ENCODE assay signal across 24 mouse cellular contexts in the genomic region with DNA sequence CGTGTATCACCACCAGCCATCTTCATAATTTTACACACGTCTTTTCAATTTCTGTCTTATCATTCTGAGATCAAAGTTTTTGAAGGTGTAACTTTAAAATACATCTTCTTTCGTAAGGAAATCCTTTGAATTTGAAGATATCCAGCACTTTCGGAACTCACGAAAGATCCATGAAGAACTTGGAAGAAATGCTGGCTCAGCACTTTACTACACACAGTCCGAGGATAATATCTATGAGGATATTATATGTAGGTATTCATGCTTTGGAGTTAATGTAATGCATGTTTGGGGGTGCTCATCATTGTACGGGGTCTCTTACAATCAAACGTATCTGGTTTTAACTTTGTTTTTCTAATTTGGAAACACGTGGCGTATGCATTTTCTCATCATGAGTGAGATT. TPM values are rescaled to one million over a fixed set of nuclear protein-coding genes. Genes with fewer than 3 reads are reported as not detected.
"Had no signal": no experiment of that assay in that cellular context is flagged by ENCODE, and none has a peak within 500 bp of the region (broad histone marks: within the 10 kb centered on the region; RNA-seq: fewer than 3 reads in every experiment).

No protein-coding gene starts in this region.

- H3K27me3 ChIP-seq: limb, embryonic 13.5 days; midbrain, embryonic 12.5 days; midbrain, embryonic 15.5 days had no signal

- H3K27ac ChIP-seq: kidney, postnatal 0 days; layer of hippocampus, adult 2 months; limb, embryonic 10.5 days; limb, embryonic 13.5 days; macrophage; midbrain, embryonic 12.5 days; midbrain, embryonic 15.5 days; neural tube, embryonic 13.5 days; stomach, postnatal 0 days had no signal

- H3K4me2 ChIP-seq: limb, embryonic 13.5 days; lung, embryonic 14.5 days; midbrain, embryonic 12.5 days; midbrain, embryonic 15.5 days; neural tube, embryonic 13.5 days had no signal

- H3K9me3 ChIP-seq: limb, embryonic 10.5 days; limb, embryonic 13.5 days; midbrain, embryonic 12.5 days; midbrain, embryonic 15.5 days; neural tube, embryonic 13.5 days had no signal

- H3K9ac ChIP-seq: limb, embryonic 13.5 days; lung, embryonic 14.5 days; midbrain, embryonic 12.5 days; midbrain, embryonic 15.5 days; neural tube, embryonic 13.5 days had no signal

- H3K4me3 ChIP-seq: layer of hippocampus, adult 2 months; limb, embryonic 10.5 days; limb, embryonic 13.5 days; midbrain, embryonic 12.5 days; midbrain, embryonic 15.5 days; neural tube, embryonic 13.5 days had no signal

- H3K36me3 ChIP-seq: limb, embryonic 10.5 days; midbrain, embryonic 12.5 days; midbrain, embryonic 15.5 days; neural tube, embryonic 13.5 days had no signal

- DNase-seq: kidney, adult 2 months; kidney, postnatal 25 days; layer of hippocampus, adult 9-11 months; lung, embryonic 14.5 days; thymus, adult 2 months; thymus, postnatal 14 days; thymus, postnatal 4 days had no signal

- ATAC-seq: lung, postnatal 0 days; midbrain, embryonic 15.5 days had no signal

RNA-seq across cellular contexts. Expression of gene Ampd1, which starts 59.3 kb away (rescaled TPM):
- total RNA-seq: layer of hippocampus, adult 2 months; layer of hippocampus, postnatal 25 days; left cerebral cortex, adult 18-20 months; left cerebral cortex, postnatal 25 days had no signal
- polyA plus RNA-seq: kidney, embryonic 14.5 days; kidney, postnatal 0 days; limb, embryonic 10.5 days; liver, adult 2 months; macrophage; midbrain, embryonic 15.5 days; neural tube, embryonic 13.5 days; small intestine, adult 2 months; stomach, embryonic 14.5 days had no signal
